Mouse (Mus musculus) cerebellum, postnatal 14 days (tissue): ENCODE data around the gene Trim24.
A peak's percentile ranks its signal among the peaks of the same experiment; 100 is the strongest.
"Not testable (repeated sequence)": the region's sequence is repeated elsewhere in the genome, so short reads cannot be mapped to it uniquely, and the experiment has no call there.

ENCODE experiments used
- DNase-seq, 2 experiments: peaks; one replicate each; pipeline ENCODE4 v3.0.0; 2021; ENCODE audit warnings: mixed read lengths in 2 of 2

The Trim24 gene

GRCm38 (mm10) chr6:37870245-37871136 lies at the start of gene Trim24:
Gene Trim24 (plus strand): TSS chr6:37870811.
- DNase-seq: peak; percentile 99

- no peak for DNase-seq
Observed at GRCm38 (mm10) chr6:37821531-37822051, 49.0 kb upstream of the Trim24 start.

- no peak for DNase-seq
Observed at GRCm38 (mm10) chr6:37822390-37822789, 48.2 kb upstream of the Trim24 start.

GRCm38 (mm10) chr6:37823731-37824130 lies 46.9 kb upstream of the Trim24 start:
- DNase-seq: no peak

- DNase-seq: not testable (repeated sequence)
Observed at GRCm38 (mm10) chr6:37825331-37826115, 45.1 kb upstream of the Trim24 start.

GRCm38 (mm10) chr6:37828955-37829354 lies 41.7 kb upstream of the Trim24 start:
- DNase-seq: no peak

- no peak for DNase-seq
Observed at GRCm38 (mm10) chr6:37829631-37830030, 41.0 kb upstream of the Trim24 start.

- DNase-seq: no peak
Observed at GRCm38 (mm10) chr6:37833691-37834090, 36.9 kb upstream of the Trim24 start.

- not testable (repeated sequence) for DNase-seq
Observed at GRCm38 (mm10) chr6:37836951-37837565, 33.6 kb upstream of the Trim24 start.

- DNase-seq: no peak
Observed at GRCm38 (mm10) chr6:37842779-37843605, 27.6 kb upstream of the Trim24 start.

- no peak for DNase-seq
Observed at GRCm38 (mm10) chr6:37843647-37844273, 26.9 kb upstream of the Trim24 start.

GRCm38 (mm10) chr6:37844947-37845346 lies 25.7 kb upstream of the Trim24 start:
- not testable (repeated sequence) for DNase-seq

GRCm38 (mm10) chr6:37847531-37847930 lies 23.1 kb upstream of the Trim24 start:
- DNase-seq: not testable (repeated sequence)

- DNase-seq: no peak
Observed at GRCm38 (mm10) chr6:37851352-37851751, 19.3 kb upstream of the Trim24 start.

- no peak for DNase-seq
Observed at GRCm38 (mm10) chr6:37853289-37853688, 17.3 kb upstream of the Trim24 start.

GRCm38 (mm10) chr6:37855384-37855783 lies 15.2 kb upstream of the Trim24 start:
- DNase-seq: no peak

GRCm38 (mm10) chr6:37856300-37856699 lies 14.3 kb upstream of the Trim24 start:
- DNase-seq: not testable (repeated sequence)

GRCm38 (mm10) chr6:37857196-37857874 lies 13.3 kb upstream of the Trim24 start:
- DNase-seq: no peak

- DNase-seq: no peak
Observed at GRCm38 (mm10) chr6:37858126-37858525, 12.5 kb upstream of the Trim24 start.

- DNase-seq: no peak
Observed at GRCm38 (mm10) chr6:37862893-37863292, 7.7 kb upstream of the Trim24 start.
